Mouse (Mus musculus) Patski (cell line): Measurements from ENCODE around the gene Asic2. TPM values are rescaled to one million over a fixed set of nuclear protein-coding genes. Genes with fewer than 3 reads are reported as not detected.
A peak's percentile ranks its signal among the peaks of the same experiment; 100 is the strongest.

Experiments
- ATAC-seq: fragments of 100-300 bp; one replicate; pipeline ENCODE4 v1.8.0; 2021
- CTCF ChIA-PET: fragments of 350-600 bp; sonication (Branson Sonifier 250); formaldehyde crosslinking; loops from one replicate; lab custom pipeline; 2022; ENCODE audit warnings: inconsistent platforms; lab: Charles Lee
- POLR2A ChIA-PET: fragments of 350-600 bp; sonication (Branson Sonifier 250); formaldehyde crosslinking; loops from one replicate; lab custom pipeline; 2022; ENCODE audit warnings: antibody characterized with exemption, inconsistent platforms; lab: Charles Lee
- DNase-seq: peaks from one replicate; pipeline ENCODE4 v3.0.0-alpha.2; 2011; ENCODE audit warnings: low read depth, low spot score
- H3K27me3 ChIP-seq: fragments of 371-371 bp; one replicate; pipeline ENCODE4 v1.5.1; 2021
- CTCF ChIP-seq: fragments of 100-300 bp; IDR thresholded peaks from one replicate; pipeline ENCODE4 v1.5.1; 2021
- in situ Hi-C: fragments of 300-500 bp; cut with MboI; formaldehyde crosslinking; loops from 3 replicates; pipeline ENCODE4 v1.11.1; 2018; ENCODE audit warnings: low pct_unique_long_range_greater_than_20kb, mixed read lengths
- polyA plus RNA-seq: library from polyadenylated mRNA; unstranded; gene quantifications from one replicate; pipeline ENCODE4 v1.2.3, GENCODE M21; 2021

The Asic2 gene
- polyA plus RNA-seq, 1 experiment from 2014 or later: 0.04 TPM

GRCm38 (mm10) chr11:81757221-81757620 is 211.0 kb downstream of the Asic2 start:
- DNase-seq (no peak), ATAC-seq (no peak)
- ChIA-PET CTCF (no interaction called here), POLR2A (no interaction called here)
- H3K27me3 ChIP-seq: peaks cover 10% of the 10 kb centered on the region
- in situ Hi-C loops: no loop called here
- no peak for TF ChIP-seq CTCF

GRCm38 (mm10) chr11:81750876-81751275 is 217.4 kb downstream of the Asic2 start:
- peaks cover 9% of the 10 kb centered on the region for H3K27me3 ChIP-seq
- TF ChIP-seq CTCF: no peak
- ChIA-PET POLR2A (no interaction called here), CTCF (no interaction called here)
- no peak for ATAC-seq
- DNase-seq: no peak
- in situ Hi-C loops: no loop called here

DNA sequence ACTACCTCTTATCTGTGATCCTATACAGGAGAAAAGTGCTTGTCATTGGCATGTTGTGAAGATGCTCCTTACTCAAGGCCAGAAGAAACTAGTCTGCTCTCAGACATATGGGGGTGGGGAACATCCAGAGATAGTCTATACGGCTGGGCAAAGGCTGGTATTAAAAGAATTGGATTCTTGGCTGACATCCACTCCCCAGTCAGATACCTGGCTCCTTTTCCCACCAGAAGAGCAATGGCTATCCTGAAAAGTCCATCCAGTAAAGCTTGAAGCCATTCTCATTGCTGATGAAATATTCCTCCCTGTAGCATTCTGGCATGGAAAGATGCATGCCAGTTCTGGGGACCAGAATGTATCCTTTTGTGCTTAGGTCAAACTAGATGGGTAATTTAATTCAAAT is 218.2 kb downstream of the Asic2 start:
- ATAC-seq (no peak), DNase-seq (no peak)
- no peak for TF ChIP-seq CTCF
- ChIA-PET CTCF (no interaction called here), POLR2A (no interaction called here)
- peaks cover 9% of the 10 kb centered on the region for H3K27me3 ChIP-seq
- in situ Hi-C loops: no loop called here

DNA sequence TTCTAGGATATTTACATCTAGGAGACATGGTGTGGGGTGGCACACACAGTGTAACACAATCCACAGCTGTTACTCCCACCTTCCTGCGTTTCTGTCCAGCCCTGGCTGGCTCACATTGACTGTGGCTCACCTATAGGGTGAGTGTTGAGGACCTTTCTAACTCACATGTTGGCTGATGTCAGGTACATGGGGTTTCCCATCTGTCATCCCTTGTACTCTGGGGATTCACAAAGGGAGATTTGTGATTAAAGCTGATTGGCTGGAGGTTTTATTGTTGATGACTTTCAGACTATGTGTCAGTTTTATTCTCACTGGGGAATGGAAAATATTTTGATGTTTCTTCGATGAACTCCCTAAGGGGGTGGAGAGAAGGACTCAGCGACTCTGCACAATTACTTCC is 229.3 kb downstream of the Asic2 start:
- ChIA-PET CTCF (no interaction called here), POLR2A (no interaction called here)
- DNase-seq: no peak
- H3K27me3 ChIP-seq: peaks cover 25% of the 10 kb centered on the region
- no peak for ATAC-seq
- TF ChIP-seq CTCF: no peak
- in situ Hi-C loops: no loop called here

GRCm38 (mm10) chr11:81737777-81738176 is 230.5 kb downstream of the Asic2 start:
- H3K27me3 ChIP-seq: peaks cover 31% of the 10 kb centered on the region
- DNase-seq (no peak), ATAC-seq (no peak)
- ChIA-PET POLR2A (no interaction called here), CTCF (no interaction called here)
- no peak for TF ChIP-seq CTCF
- in situ Hi-C loops: no loop called here

DNA sequence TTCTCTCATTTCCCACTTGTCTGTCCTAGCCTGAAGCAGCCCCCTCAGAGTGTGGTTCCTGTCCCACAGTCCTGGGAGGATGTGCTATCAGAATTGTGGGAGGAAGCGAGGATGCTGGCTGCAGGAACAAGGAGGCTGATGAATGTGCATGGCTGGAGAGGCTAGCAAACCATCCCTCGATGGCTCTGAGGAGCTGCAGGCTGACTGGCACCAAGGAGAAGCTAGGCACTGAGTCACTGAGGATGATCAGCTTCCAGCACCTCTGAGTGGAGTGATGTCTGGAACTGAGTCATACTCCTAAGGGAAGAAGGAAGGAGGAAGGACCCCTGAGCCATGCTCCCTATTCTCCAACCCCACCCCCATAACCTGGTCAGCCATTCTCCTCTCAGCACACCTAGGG is 246.2 kb downstream of the Asic2 start:
- ChIA-PET CTCF (no interaction called here), POLR2A (no interaction called here)
- no peak for TF ChIP-seq CTCF
- peaks cover 37% of the 10 kb centered on the region for H3K27me3 ChIP-seq
- in situ Hi-C loops: no loop called here
- no peak for DNase-seq
- ATAC-seq: no peak

DNA sequence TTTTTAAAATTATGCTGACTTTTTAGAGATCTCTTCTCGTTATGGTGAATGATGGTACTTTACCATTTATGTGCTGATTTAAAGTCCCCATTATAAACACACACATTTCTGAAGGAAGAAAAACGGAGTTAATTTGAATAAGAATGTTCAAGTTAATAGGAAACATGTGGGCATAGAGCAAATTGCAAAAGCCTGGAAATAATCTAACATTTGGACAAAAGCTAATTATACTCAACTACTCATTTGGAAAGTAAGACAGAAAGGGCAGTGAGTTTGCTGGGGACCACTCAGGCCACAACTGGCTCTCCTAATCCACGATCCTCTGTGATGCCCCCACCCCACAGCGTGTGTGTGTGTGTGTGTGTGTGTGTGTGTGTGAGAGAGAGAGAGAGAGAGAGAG is 253.5 kb downstream of the Asic2 start:
- no peak for TF ChIP-seq CTCF
- ChIA-PET CTCF (no interaction called here), POLR2A (no interaction called here)
- in situ Hi-C loops: no loop called here
- no peak for DNase-seq
- H3K27me3 ChIP-seq: peaks cover 27% of the 10 kb centered on the region
- no peak for ATAC-seq

- ATAC-seq (no peak), DNase-seq (no peak)
- peaks cover 20% of the 10 kb centered on the region for H3K27me3 ChIP-seq
- in situ Hi-C loops: no loop called here
- no peak for TF ChIP-seq CTCF
- ChIA-PET CTCF (no interaction called here), POLR2A (no interaction called here)
Measured at GRCm38 (mm10) chr11:81706996-81707395, 261.3 kb downstream of the Asic2 start.

DNA sequence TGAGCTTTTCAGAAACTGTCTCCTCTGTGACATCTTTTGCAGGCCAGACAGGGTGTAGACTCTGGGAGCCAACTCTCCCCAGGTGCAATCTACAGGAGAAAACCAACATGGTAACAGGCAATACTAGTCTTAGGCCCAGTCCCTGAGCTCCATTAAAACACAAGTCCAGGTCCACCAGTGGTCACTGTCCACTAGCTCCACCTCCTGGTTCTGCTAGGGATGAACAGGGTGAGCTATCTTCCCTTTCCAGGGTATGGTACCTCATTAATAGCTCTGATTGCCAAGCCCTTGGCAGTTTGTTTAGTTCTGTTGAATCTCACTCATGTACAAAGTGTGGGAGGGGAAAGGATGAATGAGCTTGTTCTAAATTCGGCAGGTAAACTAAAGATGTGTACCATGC is 270.2 kb downstream of the Asic2 start:
- TF ChIP-seq CTCF: peak; percentile 15
- no peak for DNase-seq
- in situ Hi-C loops: no loop called here
- CTCF ChIA-PET: no interaction called here
- no peak for ATAC-seq
- POLR2A ChIA-PET: interaction anchor here (0.5 kb wide), 1 partner anchor 19 kb away, joined by 3 read pairs; no protein-coding TSS in a partner anchor
- H3K27me3 ChIP-seq: peaks cover 31% of the 10 kb centered on the region

- no peak for ATAC-seq
- H3K27me3 ChIP-seq: peaks cover 39% of the 10 kb centered on the region
- in situ Hi-C loops: no loop called here
- TF ChIP-seq CTCF: no peak
- ChIA-PET POLR2A (no interaction called here), CTCF (no interaction called here)
- DNase-seq: no peak
Measured at GRCm38 (mm10) chr11:81695501-81695900, 272.8 kb downstream of the Asic2 start.

DNA sequence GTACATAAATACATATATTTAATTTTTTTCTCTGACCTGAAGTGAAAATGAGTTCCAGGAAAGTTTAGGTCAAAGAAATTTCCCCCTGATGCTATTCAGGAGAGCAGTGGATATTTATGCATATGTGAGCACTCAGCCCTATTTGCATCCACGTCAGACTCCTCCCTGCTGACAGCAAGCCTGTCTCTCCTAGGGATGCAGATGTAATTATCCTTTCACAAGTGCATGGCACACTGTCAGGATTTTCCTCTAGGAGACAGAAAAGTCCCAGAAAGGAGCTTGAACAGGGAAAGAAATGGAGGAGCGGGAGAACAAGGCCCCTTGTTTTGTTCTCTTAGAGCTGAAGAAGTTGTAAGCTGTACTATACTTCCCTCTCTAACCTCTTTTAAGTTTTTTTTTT is 287.7 kb downstream of the Asic2 start:
- no peak for ATAC-seq
- TF ChIP-seq CTCF: no peak
- DNase-seq: no peak
- CTCF ChIA-PET: no interaction called here
- H3K27me3 ChIP-seq: peaks cover 43% of the 10 kb centered on the region
- in situ Hi-C loops: no loop called here
- POLR2A ChIA-PET: no interaction called here

- TF ChIP-seq CTCF: peak; percentile 20
- POLR2A ChIA-PET: no interaction called here
- in situ Hi-C loops: no loop called here
- CTCF ChIA-PET: interaction anchor here (0.6 kb wide), 1 partner anchor 45 kb away, joined by 3 read pairs; no protein-coding TSS in a partner anchor
- ATAC-seq (no peak), DNase-seq (no peak)
- H3K27me3 ChIP-seq: peaks cover 24% of the 10 kb centered on the region
Measured at GRCm38 (mm10) chr11:81671724-81672123, 296.5 kb downstream of the Asic2 start.
